Mouse (Mus musculus) myocyte (in vitro differentiated cells): ENCODE data around the gene Fkbp15. TPM values are rescaled to one million over a fixed set of nuclear protein-coding genes. Genes with fewer than 3 reads are reported as not detected.

Source experiments
- H3K27me3 ChIP-seq: one replicate; pipeline ENCODE4 v1.6.1; 2011; ENCODE audit not compliant: control insufficient read depth, insufficient read depth, insufficient read length
- H3K36me3 ChIP-seq: one replicate; pipeline ENCODE4 v1.6.1; 2011; ENCODE audit not compliant: control insufficient read depth, insufficient read depth
- H3K4me2 ChIP-seq: one replicate; pipeline ENCODE4 v1.6.1; 2011; ENCODE audit warnings: low read depth, control low read depth
- H3K4me3 ChIP-seq: one replicate; pipeline ENCODE4 v1.5.1; 2011; ENCODE audit warnings: mild to moderate bottlenecking, control low read depth, moderate library complexity
- H3K79me2 ChIP-seq: one replicate; pipeline ENCODE4 v1.6.1; 2011; ENCODE audit not compliant: control insufficient read depth, insufficient read depth
- H3ac ChIP-seq: one replicate; pipeline ENCODE4 v1.6.1; 2011; ENCODE audit not compliant: control insufficient read depth, insufficient read length
- CEBPB ChIP-seq: IDR thresholded peaks from 2 replicates; pipeline ENCODE4 v1.6.1; 2011; ENCODE audit warnings: mild to moderate bottlenecking, moderate library complexity; ENCODE audit not compliant: poor library complexity, insufficient read depth, severe bottlenecking
- E2F4 ChIP-seq: IDR thresholded peaks from one replicate; pipeline ENCODE4 v1.6.1; 2011; ENCODE audit warnings: mild to moderate bottlenecking, control low read depth, moderate library complexity; ENCODE audit not compliant: insufficient read depth
- MAX ChIP-seq: IDR thresholded peaks from one replicate; pipeline ENCODE4 v1.6.1; 2011; ENCODE audit warnings: low read depth, mild to moderate bottlenecking, control low read depth
- MYOD1 ChIP-seq, 3 experiments: IDR thresholded peaks; one replicate each; pipeline ENCODE4 v1.6.1; 2011; ENCODE audit warnings: control low read depth in 2 of 3, low read depth in 2 of 3, mild to moderate bottlenecking in 2 of 3, moderate library complexity in 1 of 3; ENCODE audit not compliant: insufficient read length in 2 of 3, control insufficient read depth in 1 of 3
- MYOG ChIP-seq, 3 experiments: IDR thresholded peaks; one replicate each; pipeline ENCODE4 v1.6.1; 2011; ENCODE audit warnings: control low read depth in 2 of 3, low read depth in 2 of 3, mild to moderate bottlenecking in 2 of 3; ENCODE audit not compliant: insufficient read length in 2 of 3, control insufficient read depth in 1 of 3, insufficient read depth in 1 of 3
- POLR2A ChIP-seq: IDR thresholded peaks from one replicate; pipeline ENCODE4 v1.6.1; 2011; ENCODE audit warnings: low read depth, mild to moderate bottlenecking, control low read depth, moderate library complexity; ENCODE audit not compliant: insufficient read length
- POLR2AphosphoS2 ChIP-seq: IDR thresholded peaks from one replicate; pipeline ENCODE4 v1.6.1; 2011; ENCODE audit warnings: low read depth, control low read depth; ENCODE audit not compliant: insufficient read length
- REST ChIP-seq: IDR thresholded peaks from one replicate; pipeline ENCODE4 v1.6.1; 2011; ENCODE audit warnings: mild to moderate bottlenecking, control low read depth, moderate library complexity; ENCODE audit not compliant: insufficient read depth, insufficient read length
- SRF ChIP-seq: IDR thresholded peaks from one replicate; pipeline ENCODE4 v1.6.1; 2011; ENCODE audit warnings: low read depth; ENCODE audit not compliant: control insufficient read depth, insufficient read length
- TCF12 ChIP-seq: IDR thresholded peaks from one replicate; pipeline ENCODE4 v1.6.1; 2011; ENCODE audit warnings: mild to moderate bottlenecking, control low read depth; ENCODE audit not compliant: poor library complexity, insufficient read depth, severe bottlenecking
- TCF3 ChIP-seq: IDR thresholded peaks from one replicate; pipeline ENCODE4 v1.6.1; 2011; ENCODE audit warnings: low read depth, control low read depth; ENCODE audit not compliant: insufficient read length
- USF1 ChIP-seq: IDR thresholded peaks from one replicate; pipeline ENCODE4 v1.6.1; 2011; ENCODE audit warnings: low read depth, mild to moderate bottlenecking, control low read depth, moderate library complexity
- polyA plus RNA-seq: library from polyadenylated mRNA; unstranded; fragments of >200 nt; fragmentation: generic; extraction: Trizol; gene quantifications from one replicate; pipeline ENCODE4 v1.2.1, GENCODE M21; 2012; ENCODE audit warnings: missing spikeins

The Fkbp15 gene
- 18.4 TPM for polyA plus RNA-seq

GRCm38 (mm10) chr4:62360088-62360804 lies at the start of gene Fkbp15, which contains the start of gene Slc31a1:
Fkbp15 (minus strand) TSS chr4:62360548.
Slc31a1 (plus strand) TSS chr4:62360727.
- Histone ChIP-seq H3K4me2 (peak within 1 kb of the TSS; percentile 92), H3K36me3 (no peaks in the 10 kb centered on the region), H3K27me3 (no peaks in the 10 kb centered on the region), H3ac (peak within 1 kb of the TSS; percentile 83), H3K79me2 (peaks cover 69% of the 10 kb centered on the region), H3K4me3 (peak within 1 kb of the TSS; percentile 98)
- TF ChIP-seq TCF3 = no peak
- TF ChIP-seq REST = no peak
- TF ChIP-seq POLR2AphosphoS2 = peak; percentile 85
- no peak for TF ChIP-seq USF1
- peak; percentile 67 for TF ChIP-seq POLR2A
- peak; percentile 71 for TF ChIP-seq E2F4
- no peak for TF ChIP-seq TCF12
- TF ChIP-seq MYOD1 (IDR thresholded peaks at IDR 0.05; ENCODE audit: control insufficient read depth in 1 of 3, insufficient read length in 2 of 3, low read depth in 2 of 3) = no peak
- TF ChIP-seq SRF = peak; percentile 58
- no peak for TF ChIP-seq CEBPB
- TF ChIP-seq MAX = no peak
- TF ChIP-seq MYOG (IDR thresholded peaks at IDR 0.05; ENCODE audit: control insufficient read depth in 1 of 3, insufficient read depth in 1 of 3, insufficient read length in 2 of 3, low read depth in 2 of 3) = no peak

- H3K36me3 ChIP-seq = peaks cover 30% of the 10 kb centered on the region
- H3K79me2 ChIP-seq = peaks cover 45% of the 10 kb centered on the region
- no peaks in the 10 kb centered on the region for H3K27me3 ChIP-seq
- TF ChIP-seq REST (no peak), TCF12 (no peak), CEBPB (no peak), POLR2A (no peak), MAX (no peak), MYOD1 (IDR thresholded peaks at IDR 0.05; ENCODE audit: control insufficient read depth in 1 of 3, insufficient read length in 2 of 3, low read depth in 2 of 3) (no peak), USF1 (no peak), POLR2AphosphoS2 (no peak), MYOG (IDR thresholded peaks at IDR 0.05; ENCODE audit: control insufficient read depth in 1 of 3, insufficient read depth in 1 of 3, insufficient read length in 2 of 3, low read depth in 2 of 3) (no peak), E2F4 (no peak), SRF (no peak), TCF3 (no peak)
- peak overlapping the region; percentile 81 for H3K4me2 ChIP-seq
- peak overlapping the region; percentile 16 for H3ac ChIP-seq
- peak overlapping the region; percentile 86 for H3K4me3 ChIP-seq
These were observed 49.3 kb upstream of the Fkbp15 start for GRCm38 (mm10) chr4:62409615-62410014.

GRCm38 (mm10) chr4:62408601-62409282 lies 48.4 kb upstream of the Fkbp15 start, which contains the start of the genes Cdc26 and Prpf4:
Cdc26 (minus strand) TSS chr4:62408642.
Prpf4 (plus strand) TSS chr4:62408797.
- H3K4me3 ChIP-seq = peak within 1 kb of the TSS; percentile 86

GRCm38 (mm10) chr4:62407730-62408582 lies 47.6 kb upstream of the Fkbp15 start:
- peaks cover 57% of the 10 kb centered on the region for H3K79me2 ChIP-seq
- H3ac ChIP-seq = peak overlapping the region; percentile 16
- no peaks in the 10 kb centered on the region for H3K27me3 ChIP-seq
- peak overlapping the region; percentile 86 for H3K4me3 ChIP-seq
- peak overlapping the region; percentile 51 for H3K4me2 ChIP-seq
- H3K36me3 ChIP-seq = peaks cover 24% of the 10 kb centered on the region
- TF ChIP-seq USF1 (no peak), MYOG (IDR thresholded peaks at IDR 0.05; ENCODE audit: control insufficient read depth in 1 of 3, insufficient read depth in 1 of 3, insufficient read length in 2 of 3, low read depth in 2 of 3) (no peak), TCF3 (no peak), REST (no peak), SRF (no peak), E2F4 (no peak), POLR2A (no peak), POLR2AphosphoS2 (no peak), MAX (no peak), MYOD1 (IDR thresholded peaks at IDR 0.05; ENCODE audit: control insufficient read depth in 1 of 3, insufficient read length in 2 of 3, low read depth in 2 of 3) (no peak), CEBPB (no peak), TCF12 (no peak)

More at GRCm38 (mm10) chr4:62408601-62409282, 48.4 kb upstream of the Fkbp15 start, which contains the start of the genes Cdc26 and Prpf4:
- Histone ChIP-seq H3K27me3 (no peaks in the 10 kb centered on the region), H3K4me2 (peak within 1 kb of the TSS; percentile 81), H3K79me2 (peaks cover 53% of the 10 kb centered on the region), H3K36me3 (peaks cover 25% of the 10 kb centered on the region), H3ac (peak within 1 kb of the TSS; percentile 16)
- TF ChIP-seq REST = no peak
- no peak for TF ChIP-seq MYOD1 (IDR thresholded peaks at IDR 0.05; ENCODE audit: control insufficient read depth in 1 of 3, insufficient read length in 2 of 3, low read depth in 2 of 3)
- no peak for TF ChIP-seq USF1
- peak; percentile 87 for TF ChIP-seq POLR2A
- TF ChIP-seq POLR2AphosphoS2 = peak; percentile 89
- peak; percentile 55 for TF ChIP-seq SRF
- peak; percentile 71 for TF ChIP-seq E2F4
